In genomic region chr10:56712611-56713105, GRCm38 (mm10) we compare ENCODE assay signal across 12 mouse cellular contexts.
DNase-seq lines count a peak whose midpoint lies in the region; ATAC-seq lines count a peak whose summit lies in the region.
"Had no signal": no experiment of that assay in that cellular context is flagged by ENCODE, and none has a peak within 500 bp of the region (broad histone marks: within the 10 kb centered on the region; RNA-seq: fewer than 3 reads in every experiment).

No protein-coding gene starts in this region.

- DNase-seq in embryo, embryonic 10 days (ENCODE audit: low spot score), result peak; percentile 31
- DNase-seq in embryo, embryonic 11 days, result no peak
- no peak for DNase-seq in kidney, postnatal 10 days
- peak; percentile 64 for DNase-seq in embryonic facial prominence, embryonic 14.5 days (ENCODE audit: low spot score)
- DNase-seq in frontal cortex, postnatal 36 days (ENCODE audit: low spot score in 2 of 2), result no peak
- DNase-seq in spleen, adult 18-20 months, result no peak
- DNase-seq: cerebellum, adult 18-20 months; heart, adult 18-20 months had no signal

- no peaks in the 10 kb centered on the region for H3K27me3 ChIP-seq in kidney, embryonic 15.5 days
- H3K27me3 ChIP-seq in embryonic facial prominence, embryonic 14.5 days (replicated peaks; ENCODE audit: control insufficient read depth, insufficient read depth, low read length), result no peaks in the 10 kb centered on the region
- H3K27me3 ChIP-seq in neural tube, embryonic 14.5 days (ENCODE audit: control insufficient read depth, insufficient read depth, low read length), result no peaks in the 10 kb centered on the region
- H3K27me3 ChIP-seq: embryonic facial prominence, embryonic 15.5 days; liver, embryonic 15.5 days had no signal

- H3K4me1 ChIP-seq in kidney, embryonic 15.5 days, result peaks cover 8% of the 10 kb centered on the region; the same call in 1 of the 2 replicates
- H3K4me1 ChIP-seq in embryonic facial prominence, embryonic 14.5 days (ENCODE audit: control insufficient read depth, insufficient read depth, low read length), result no peaks in the 10 kb centered on the region
- H3K4me1 ChIP-seq in neural tube, embryonic 14.5 days (ENCODE audit: control insufficient read depth, insufficient read depth, low read length), result 0 out of 2 replicates have a peak, but pooled peaks cover 4% of the 10 kb centered on the region
- H3K4me1 ChIP-seq: embryonic facial prominence, embryonic 15.5 days; liver, embryonic 15.5 days had no signal

- no peak overlapping the region for H3K27ac ChIP-seq in kidney, embryonic 15.5 days
- H3K27ac ChIP-seq in embryonic facial prominence, embryonic 14.5 days (replicated peaks; ENCODE audit: low read depth, low read length), result no peak overlapping the region
- no peak overlapping the region for H3K27ac ChIP-seq in neural tube, embryonic 14.5 days (ENCODE audit: low read depth, low read length)
- H3K27ac ChIP-seq: embryonic facial prominence, embryonic 15.5 days; liver, embryonic 15.5 days had no signal

- ATAC-seq in kidney, embryonic 15.5 days (replicated peaks; ENCODE audit: low FRiP score), result peak; percentile 64; the same call in 1 of the 2 replicates
- no peak; the same call in 1 of the 2 replicates for ATAC-seq in embryonic facial prominence, embryonic 14.5 days (ENCODE audit: low read depth)
- 0 out of 2 replicates have a peak, but pooled peaks have one; percentile 24 for ATAC-seq in neural tube, embryonic 14.5 days (ENCODE audit: low read depth)

- WGBS in kidney, embryonic 15.5 days, result 29% methylated on average over 7 of the region's 7 CpGs
- WGBS in embryonic facial prominence, embryonic 14.5 days, result 31% methylated on average over 7 of the region's 7 CpGs
- 35% methylated on average over 7 of the region's 7 CpGs for WGBS in neural tube, embryonic 14.5 days

- no peaks in the 10 kb centered on the region for H3K9me3 ChIP-seq in kidney, embryonic 15.5 days (replicated peaks)
- H3K9me3 ChIP-seq in embryonic facial prominence, embryonic 14.5 days (ENCODE audit: control insufficient read depth, low read length), result no peaks in the 10 kb centered on the region
- no peaks in the 10 kb centered on the region for H3K9me3 ChIP-seq in neural tube, embryonic 14.5 days (ENCODE audit: control insufficient read depth, low read length)
- H3K9me3 ChIP-seq: embryonic facial prominence, embryonic 15.5 days; liver, embryonic 15.5 days had no signal

- 0 out of 2 replicates have a peak overlapping the region, but pooled peaks have one; percentile 14 for H3K4me2 ChIP-seq in kidney, embryonic 15.5 days
- no peak overlapping the region for H3K4me2 ChIP-seq in embryonic facial prominence, embryonic 14.5 days (ENCODE audit: low read depth, low read length)
- no peak overlapping the region for H3K4me2 ChIP-seq in neural tube, embryonic 14.5 days (ENCODE audit: low read depth, low read length)
- H3K4me2 ChIP-seq: embryonic facial prominence, embryonic 15.5 days; liver, embryonic 15.5 days had no signal

- no peaks in the 10 kb centered on the region for H3K36me3 ChIP-seq in kidney, embryonic 15.5 days
- H3K36me3 ChIP-seq in embryonic facial prominence, embryonic 14.5 days (ENCODE audit: control insufficient read depth, insufficient read depth, low read length), result no peaks in the 10 kb centered on the region
- no peaks in the 10 kb centered on the region for H3K36me3 ChIP-seq in neural tube, embryonic 14.5 days (ENCODE audit: control insufficient read depth, insufficient read depth, low read length)
- H3K36me3 ChIP-seq: embryonic facial prominence, embryonic 15.5 days; liver, embryonic 15.5 days had no signal

- H3K9ac ChIP-seq in kidney, embryonic 15.5 days, result no peak overlapping the region
- H3K9ac ChIP-seq in embryonic facial prominence, embryonic 14.5 days (ENCODE audit: low read depth, low read length), result no peak overlapping the region
- H3K9ac ChIP-seq in neural tube, embryonic 14.5 days (replicated peaks; ENCODE audit: low read depth, low read length), result no peak overlapping the region
- H3K9ac ChIP-seq: embryonic facial prominence, embryonic 15.5 days; liver, embryonic 15.5 days had no signal

- H3K4me3 ChIP-seq in kidney, embryonic 15.5 days (replicated peaks), result no peak overlapping the region
- H3K4me3 ChIP-seq in embryonic facial prominence, embryonic 14.5 days (ENCODE audit: low read depth, low read length), result no peak overlapping the region
- no peak overlapping the region for H3K4me3 ChIP-seq in neural tube, embryonic 14.5 days (ENCODE audit: low read depth, low read length)
- H3K4me3 ChIP-seq: embryonic facial prominence, embryonic 15.5 days; liver, embryonic 15.5 days had no signal

Comparison
In these comparisons a context has a peak if more than half of its experiments do, and no peak if none do; other contexts are left out.
1. DNase-seq: peak in embryo, embryonic 10 days (single experiment) and embryonic facial prominence, embryonic 14.5 days (single experiment); none in embryo, embryonic 11 days (single experiment), kidney, postnatal 10 days (single experiment), frontal cortex, postnatal 36 days (0 of 2) and spleen, adult 18-20 months (0 of 2).